Mouse (Mus musculus) adrenal gland, adult (tissue): ENCODE results near the gene Fcf1.
A peak's percentile ranks its signal among the peaks of the same experiment; 100 is the strongest.

ENCODE experiments used
- DNase-seq, 2 experiments: peaks; one replicate each; pipeline ENCODE4 v3.0.0; 2022 to 2023; ENCODE audit warnings: low spot score in 1 of 2; ENCODE audit not compliant: inconsistent age in 2 of 2

Gene Fcf1

DNA sequence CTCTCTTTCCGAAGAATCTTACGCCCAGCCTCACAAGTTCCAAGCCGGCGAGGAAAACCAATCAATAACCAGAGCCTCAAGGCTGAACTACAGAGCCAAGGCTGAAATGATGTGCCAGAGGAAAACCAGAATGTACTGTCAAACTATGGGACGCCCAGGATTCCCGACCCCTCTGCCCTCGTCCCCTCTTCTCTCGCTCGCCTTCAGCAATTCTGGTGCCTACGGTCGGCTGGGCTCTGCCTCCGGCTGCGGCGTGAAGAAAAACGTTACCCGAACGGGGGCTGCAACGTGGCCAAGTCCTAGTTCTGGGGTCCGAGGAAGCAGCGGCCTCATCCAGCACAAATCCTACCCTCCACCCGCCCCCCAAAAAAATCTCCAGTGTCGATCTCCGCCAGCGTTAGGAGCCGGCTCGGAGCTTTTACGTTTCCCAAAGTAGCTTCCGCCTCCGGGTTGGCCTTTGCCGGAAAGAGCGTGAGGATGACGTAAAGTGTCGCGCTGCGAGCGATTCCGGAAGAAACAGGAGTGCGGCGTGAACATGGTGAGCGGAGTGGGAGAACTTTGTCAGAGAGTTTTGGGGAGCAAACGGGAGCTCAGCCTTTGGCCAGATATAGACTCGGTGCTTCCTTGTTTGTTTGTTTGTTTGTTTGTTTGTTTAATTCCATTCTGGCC lies at the start of gene Fcf1, which contains the start of gene Arel1:
Fcf1 (plus strand) TSS at position 470 of the 669 bp plus-strand sequence.
Arel1 (minus strand) TSS at position 473 of the 669 bp plus-strand sequence.
- peak; percentile 90 to 96 for DNase-seq

DNA sequence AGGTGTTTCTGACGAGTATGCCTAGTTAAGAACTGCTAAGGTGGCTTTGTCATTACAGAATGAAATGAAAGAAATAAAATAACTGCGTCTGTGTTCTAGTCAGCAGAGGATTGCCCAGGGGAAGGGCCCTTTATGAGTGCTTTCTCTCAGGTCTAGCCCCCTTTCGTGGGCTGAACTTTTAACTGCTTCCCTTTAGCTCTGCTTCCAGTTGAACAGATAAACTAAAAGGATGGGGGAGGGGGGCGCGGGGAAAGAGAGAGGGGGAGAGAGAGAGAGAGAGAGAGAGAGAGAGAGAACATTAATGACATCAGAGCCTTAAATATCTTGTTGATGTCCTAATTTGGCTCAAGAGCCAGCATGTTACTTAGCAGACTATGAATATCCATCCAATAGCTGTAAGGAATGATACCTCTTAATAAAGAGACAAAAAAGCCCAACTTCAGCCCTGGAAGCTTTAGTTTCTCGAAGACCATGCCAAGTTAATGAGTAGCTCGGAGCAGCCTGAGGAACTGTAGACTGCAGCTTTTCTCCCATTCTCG lies 48.7 kb upstream of the Fcf1 start:
- no peak for DNase-seq

DNA sequence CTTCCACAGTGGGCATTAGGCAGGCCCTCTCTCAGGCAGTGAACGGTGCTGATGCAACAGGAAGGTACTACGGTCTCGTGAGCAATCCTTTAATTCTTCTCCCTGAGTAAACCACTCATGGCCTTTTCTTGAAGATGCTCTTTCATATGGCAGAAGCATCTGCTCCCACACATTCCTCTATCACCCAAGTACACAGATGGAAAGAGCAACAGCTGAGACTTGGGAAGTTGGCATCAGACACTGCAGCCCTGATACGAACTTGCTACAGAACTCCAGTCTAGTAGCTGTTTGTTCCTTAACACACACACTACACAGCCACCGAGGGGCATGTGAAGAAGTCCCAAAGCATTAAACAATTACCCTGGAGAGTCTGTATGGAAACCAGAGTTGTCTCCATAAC lies 46.4 kb upstream of the Fcf1 start:
- no peak for DNase-seq

DNA sequence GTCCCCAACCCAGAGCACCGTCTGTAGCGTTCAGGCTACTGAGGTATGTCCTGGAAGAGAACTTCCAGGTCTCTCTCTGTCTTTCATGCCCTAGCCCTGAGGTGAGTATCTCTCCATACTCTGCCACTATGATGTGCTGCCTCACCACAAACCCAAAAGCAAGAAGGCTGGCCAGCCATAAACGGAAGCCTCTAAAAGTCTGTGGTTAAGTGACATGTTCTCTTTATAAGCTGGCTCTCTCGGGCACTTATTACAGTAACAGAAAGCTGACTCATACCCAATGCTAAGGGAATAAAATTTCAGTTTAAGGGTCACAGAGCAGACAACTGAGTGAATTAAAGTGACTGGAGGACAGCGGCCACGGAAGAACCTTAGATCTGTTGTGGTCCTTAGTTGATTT lies 44.2 kb upstream of the Fcf1 start:
- DNase-seq: no peak

DNA sequence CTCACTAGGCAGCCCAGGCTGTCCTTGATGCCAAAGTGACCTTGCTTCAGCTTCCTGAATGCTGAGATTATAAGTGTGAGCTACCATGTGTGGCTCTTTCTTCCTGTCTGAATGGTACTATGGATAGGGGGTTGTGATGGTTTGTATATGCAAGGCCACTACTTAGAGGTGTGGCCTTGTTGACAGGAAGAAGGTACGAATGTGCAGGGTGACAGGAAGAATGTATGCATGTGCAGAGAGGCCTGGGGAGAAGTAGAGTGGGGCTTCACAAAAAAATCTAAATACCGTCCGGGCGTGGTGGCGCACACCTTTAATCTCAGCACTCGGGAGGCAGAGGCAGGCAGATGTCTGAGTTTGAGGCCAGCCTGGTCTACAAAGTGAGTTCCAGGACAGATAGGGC lies 38.5 kb upstream of the Fcf1 start:
- DNase-seq: no peak

DNA sequence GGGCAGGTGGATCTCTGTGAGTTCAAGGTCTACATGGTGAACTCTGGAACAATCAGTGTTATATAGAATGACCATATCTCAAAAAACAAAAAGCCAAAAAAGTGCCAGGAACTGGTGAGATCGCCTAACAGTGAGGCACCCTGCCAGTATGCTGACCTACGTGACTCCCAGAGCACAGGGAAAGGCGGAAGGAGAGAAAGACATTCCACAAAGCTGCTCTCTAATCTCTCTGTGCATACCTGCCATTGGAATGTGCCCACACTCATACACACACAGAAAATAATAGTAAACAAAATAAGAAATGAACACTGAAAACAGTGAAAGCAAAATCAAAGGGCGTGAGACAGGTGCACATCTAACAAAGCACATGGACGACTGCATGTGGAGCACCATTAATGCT lies 35.4 kb upstream of the Fcf1 start:
- DNase-seq: no peak

DNA sequence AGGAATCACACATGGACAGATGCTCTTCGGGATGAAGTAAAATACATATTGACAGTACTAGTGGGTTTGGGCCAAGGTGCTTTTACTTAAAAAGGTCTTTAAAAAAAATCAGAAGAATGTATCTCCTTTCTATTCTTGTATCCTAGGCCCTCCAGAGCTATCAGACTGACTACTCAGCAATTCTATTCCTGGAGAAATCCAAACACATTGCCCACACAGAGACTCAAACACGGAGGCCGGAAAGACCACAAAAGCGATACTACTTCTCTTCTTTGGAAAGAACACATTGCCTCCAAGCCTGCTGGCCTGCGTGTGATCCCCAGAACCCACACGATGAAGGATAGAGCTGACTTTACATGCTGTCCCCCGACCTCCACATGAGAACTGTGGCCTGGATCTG lies 31.6 kb upstream of the Fcf1 start:
- DNase-seq: no peak

DNA sequence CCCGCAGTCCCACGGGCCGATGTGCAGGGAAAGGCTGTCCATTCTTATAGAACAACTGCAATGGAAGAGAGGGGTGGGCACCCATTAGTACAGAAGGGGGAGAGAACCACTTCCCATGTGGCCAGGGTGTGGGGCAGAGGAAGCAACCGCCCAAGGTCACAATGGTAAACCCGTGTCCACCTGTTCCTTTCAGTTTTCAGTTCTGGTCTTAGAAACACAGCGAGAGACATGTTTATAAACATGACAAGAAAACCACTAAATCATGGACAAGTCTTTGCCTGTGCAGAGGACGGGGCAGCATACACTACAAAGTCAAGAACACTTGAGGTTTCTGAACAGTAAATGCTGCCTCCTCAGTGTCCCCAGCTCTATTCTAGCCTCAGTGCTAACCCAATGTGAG lies 30.4 kb upstream of the Fcf1 start:
- no peak for DNase-seq

DNA sequence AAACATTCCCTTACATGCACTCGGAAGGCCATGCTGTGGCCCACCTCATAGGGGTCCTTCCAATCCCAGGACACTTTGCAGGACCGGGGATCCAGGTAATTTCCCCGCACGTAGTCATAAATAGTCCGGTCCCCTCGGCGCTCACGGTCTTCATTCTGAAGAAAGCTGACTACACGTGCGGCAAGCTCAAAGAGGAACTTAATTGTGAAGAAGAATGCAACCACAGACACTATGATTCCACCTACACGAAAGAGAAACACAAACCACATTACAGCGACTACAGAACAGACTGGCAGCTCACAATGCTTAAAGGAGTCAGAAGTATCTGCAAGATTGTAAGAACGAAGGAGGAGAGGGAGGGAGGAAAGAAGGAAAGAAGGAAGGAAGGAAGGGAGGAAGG lies 29.0 kb upstream of the Fcf1 start:
- no peak for DNase-seq

DNA sequence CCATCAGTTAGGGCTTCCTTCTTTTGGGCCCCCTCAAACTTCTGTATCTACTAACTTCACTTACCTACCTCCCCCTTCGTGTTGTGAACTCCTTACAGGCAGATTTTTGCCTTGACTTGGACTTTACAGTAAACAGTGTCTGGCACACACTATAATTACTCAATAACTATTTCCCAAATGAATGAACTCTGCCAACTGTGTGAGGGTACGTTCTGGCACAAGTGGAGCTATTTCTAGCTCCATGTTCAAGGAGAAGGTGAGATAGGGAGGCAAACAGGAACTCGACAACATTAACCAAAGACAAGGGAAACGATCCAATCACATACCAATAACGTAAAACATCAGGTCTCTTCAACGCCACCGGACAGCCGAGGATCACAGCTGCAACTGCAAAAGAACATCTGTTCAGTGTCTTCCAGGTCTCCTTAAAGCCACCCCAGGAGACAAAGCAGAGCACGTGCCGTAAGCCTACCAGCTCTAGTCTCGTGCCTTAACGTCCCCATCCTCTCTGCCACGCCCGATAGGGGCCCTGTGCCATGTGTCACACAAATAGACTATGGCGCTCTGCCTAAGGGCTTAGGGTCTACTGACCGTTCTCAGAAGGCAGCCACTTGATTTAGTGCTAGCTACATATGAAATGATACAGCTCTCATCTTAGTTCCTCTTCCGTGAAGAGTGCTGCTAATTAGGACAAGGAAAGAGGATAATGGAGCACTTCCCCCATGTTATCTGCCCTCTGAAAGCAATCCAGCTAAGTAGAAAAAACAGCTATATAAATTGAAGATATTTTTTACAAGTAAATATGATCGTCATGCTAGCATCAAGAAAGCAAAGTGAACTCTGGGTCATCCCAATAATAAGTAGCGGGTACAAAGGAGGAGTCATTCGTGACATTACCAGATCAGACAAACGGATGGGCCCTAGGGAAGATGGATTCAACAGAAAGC lies 27.4 kb upstream of the Fcf1 start:
- DNase-seq: peak in 1 of 2 experiments; percentile 34

DNA sequence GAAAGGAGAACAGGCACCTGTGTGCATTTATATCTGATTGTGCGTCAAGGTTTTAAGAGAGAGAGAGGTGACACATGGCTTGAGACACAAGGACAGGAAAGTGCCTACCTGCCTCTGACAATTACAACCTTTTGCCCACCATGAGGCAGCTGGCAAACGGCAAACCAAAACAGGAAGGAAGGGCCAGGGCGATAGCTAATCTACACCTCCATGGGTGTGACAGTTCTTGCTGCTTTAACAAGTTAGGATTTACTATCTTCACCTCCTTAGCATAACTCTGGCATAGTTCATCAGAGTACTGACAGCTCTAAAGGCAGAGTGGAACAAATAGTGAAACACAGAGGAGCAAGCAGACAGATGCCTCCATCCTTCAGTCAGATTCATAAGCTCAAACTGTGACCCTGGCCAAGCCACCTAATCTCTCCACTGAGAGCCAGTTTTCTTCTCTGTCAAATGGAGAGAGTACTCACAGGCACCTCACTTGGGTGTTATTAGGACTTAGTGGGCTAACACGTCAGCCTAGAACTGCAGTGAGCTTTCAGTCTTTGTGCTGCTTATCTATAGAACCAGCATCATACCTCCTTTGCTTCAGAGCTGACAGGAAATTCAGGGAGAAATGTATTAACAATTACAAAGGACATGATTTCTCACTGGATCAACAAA lies 26.4 kb upstream of the Fcf1 start:
- DNase-seq: no peak

DNA sequence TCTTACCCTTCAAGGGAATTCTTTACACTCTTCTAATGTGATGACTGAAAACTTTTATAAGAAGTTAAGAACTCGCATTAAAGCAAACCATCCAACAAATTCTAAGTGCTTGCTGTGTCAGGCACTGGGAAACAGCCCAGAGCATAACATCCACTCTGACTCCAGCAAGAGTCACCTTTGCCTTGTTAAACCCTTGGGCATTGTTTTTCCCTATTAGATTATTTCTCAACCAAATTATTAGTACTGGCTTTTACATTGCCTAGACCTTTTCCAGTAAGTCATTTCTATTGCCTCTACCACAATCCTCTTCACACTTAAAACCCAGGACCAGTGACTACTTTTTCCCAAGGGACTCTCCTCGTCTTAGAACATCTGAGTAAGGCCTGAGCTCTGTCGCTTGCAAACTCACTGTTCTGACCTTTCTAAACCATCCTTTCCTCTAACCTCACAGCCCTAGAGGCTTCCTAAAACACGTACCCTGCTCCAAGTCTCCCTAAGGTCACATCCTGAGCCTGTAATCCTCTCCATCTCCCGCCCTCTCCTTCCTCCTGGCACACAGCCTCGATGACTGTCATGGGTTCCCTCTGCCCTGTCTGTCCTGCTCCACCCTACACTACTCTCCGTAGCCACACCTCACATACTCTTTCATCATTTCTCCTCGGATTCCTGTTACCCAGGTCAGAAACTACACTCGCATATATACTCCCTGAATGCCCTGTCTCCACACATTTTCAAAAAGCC lies 25.7 kb upstream of the Fcf1 start:
- DNase-seq: peak in 1 of 2 experiments; percentile 30

DNA sequence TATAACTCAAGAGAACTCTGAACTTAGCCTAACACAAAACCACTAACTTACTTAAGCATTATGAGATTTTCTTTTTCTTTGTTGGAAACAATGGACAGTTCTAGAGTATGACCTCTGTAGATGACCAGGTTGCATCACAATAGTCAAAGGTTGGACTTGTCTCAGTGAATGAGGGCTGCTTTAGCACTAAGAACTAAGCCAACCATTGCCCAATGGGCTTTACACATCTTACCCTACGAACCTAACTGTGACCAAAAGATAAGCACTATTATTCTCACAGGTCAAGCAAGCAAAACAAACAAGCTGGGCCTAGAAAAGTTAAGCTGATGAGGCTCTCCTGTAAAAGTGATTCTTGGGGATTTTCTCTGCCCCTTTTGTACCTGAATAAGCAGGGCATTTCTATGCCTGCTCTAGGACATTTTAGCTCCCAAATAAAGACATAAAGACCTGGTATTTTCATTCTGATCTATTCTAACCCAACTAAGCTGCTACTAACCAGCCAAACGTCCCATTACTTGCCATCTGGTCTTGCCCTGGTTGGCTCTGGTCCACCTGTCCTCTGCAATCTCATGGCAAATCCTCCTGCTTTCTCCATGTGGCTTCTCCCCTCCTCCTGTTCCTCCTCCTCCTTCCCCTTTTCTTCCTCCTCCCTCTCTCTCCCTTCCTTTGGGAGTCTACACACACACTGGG lies 22.7 kb upstream of the Fcf1 start:
- no peak for DNase-seq

DNA sequence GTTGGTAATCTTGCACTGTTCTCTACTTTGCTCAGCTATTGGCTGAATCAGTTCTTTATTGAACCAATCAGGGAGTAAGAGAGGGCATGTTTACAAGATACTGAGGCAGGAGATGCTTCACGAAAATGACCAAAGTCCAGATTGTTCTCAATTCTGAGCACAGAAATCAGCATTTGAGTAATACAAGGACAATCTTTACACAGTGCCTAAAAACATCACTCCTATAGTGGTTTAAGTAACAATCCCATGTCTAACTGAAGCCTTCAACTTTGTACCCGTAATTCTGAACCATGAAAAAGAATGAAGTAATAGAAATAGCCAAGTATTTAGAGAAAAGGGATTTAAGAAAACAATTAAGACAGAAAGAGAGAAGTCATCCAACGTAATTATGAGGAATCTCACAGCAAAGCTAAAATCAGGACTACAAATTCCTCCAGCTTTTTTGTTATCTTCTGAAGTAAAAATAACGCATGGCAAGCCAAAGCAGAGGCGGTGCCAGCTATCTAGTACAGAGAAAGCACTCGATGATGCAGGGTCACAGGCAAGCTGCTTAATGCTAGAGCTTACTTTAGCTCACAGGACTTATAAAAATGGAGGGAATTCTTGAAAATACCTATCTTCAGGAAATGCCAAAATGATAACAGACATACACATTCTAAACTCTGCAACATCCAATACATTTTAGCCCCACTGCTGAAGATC lies 22.0 kb upstream of the Fcf1 start:
- no peak for DNase-seq

DNA sequence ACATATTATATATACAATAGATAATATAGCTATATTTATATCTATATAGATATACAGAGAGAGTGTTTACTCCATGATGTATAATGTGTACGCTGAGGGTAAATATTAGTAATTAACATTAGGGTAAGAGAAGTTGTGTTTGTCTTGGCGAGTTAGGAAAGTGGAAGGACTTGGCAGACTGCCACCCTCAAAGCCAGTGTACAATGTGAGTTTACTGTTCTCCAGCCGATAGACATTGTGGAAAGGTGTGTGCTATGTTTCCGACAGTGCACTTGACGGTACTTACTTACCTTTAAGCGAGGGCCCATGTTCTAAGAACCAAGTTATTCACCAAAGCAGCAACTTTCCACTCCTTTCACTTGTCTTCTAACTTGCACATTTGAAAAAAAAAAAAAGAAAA lies 19.9 kb upstream of the Fcf1 start:
- no peak for DNase-seq

DNA sequence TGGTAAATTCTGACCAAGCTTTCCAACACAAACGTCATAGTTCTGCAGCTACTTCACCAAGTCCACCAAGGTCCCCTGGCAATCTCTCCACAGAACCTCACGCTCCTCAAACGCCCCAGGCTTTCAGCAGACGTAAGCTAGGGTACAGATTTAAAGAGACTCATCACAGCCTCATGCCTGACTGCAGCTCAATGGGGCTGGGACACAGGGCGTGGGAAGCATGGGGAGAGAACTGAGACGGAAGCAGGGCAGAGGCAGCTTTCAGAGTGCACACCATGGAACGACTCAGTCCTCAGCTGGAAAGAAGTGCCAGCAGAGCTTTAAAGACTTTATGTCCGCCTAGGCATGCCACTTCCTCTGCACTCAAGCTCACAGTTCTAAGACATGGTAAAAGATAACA lies 19.2 kb upstream of the Fcf1 start:
- DNase-seq: no peak

DNA sequence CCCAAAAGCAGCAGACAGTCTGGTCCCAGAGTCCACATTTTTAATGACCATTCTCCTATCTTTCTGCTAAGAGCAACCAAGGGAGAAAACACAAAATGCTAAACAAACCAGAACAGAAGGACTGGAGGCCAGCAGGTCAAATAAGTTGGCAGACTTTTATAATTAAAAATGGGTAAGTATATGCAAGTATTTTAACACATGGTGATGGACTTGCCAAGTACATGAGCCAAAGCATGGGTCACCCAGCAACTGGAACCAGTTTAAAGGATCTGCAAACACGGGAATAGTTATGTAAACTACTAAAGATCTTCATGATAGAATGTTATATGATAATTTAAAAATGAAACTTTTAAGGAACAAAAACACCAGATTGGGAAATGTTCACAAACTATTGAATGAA lies 18.3 kb upstream of the Fcf1 start:
- DNase-seq: no peak

DNA sequence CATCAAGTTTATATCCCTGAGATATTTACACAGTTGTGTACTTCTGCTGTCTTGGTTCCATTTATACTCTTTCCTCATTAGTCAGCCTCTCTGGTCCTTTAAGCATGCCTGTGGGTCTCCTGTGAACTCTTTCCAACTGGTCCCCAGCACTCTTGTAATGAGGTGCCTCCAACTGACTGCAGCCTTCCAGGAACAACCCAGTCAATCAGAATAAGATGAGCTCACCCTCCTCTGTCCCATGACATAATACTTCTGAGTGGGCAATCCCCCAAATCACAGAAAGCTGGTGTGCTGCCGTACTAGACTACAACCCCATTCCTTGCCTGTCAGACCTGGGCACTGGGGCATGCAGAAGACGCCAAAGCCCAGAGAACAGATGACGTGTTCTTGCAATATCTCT lies 14.4 kb upstream of the Fcf1 start:
- no peak for DNase-seq

DNA sequence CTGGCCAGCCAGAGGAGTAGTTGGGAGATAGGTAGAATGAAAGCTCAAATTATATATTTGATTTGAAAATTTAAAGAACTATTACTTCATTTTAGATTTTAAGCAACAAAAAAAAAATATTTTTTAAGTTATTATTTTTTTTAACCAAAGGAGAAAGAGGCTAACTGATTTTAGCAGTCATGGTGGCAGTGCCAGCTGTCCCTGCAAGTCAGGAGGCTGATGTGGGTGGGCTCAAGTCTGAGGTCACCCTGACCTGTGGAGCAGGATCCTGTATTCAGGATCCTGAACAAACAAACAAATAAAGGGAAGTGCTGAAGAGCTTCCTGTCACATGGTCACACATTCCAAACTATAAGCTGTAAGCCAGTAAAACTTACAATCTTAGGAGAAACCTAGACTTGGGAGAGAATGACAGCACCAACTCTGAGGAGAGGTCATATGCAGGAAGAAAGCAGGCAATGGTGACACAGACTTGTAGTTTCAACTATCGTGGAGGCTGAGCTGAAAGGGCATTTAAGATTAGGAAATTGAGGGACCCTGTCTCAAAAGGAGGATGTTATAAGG lies 11.8 kb upstream of the Fcf1 start:
- no peak for DNase-seq
